Mouse (Mus musculus): ENCODE data around the gene Opcml.

DNA sequence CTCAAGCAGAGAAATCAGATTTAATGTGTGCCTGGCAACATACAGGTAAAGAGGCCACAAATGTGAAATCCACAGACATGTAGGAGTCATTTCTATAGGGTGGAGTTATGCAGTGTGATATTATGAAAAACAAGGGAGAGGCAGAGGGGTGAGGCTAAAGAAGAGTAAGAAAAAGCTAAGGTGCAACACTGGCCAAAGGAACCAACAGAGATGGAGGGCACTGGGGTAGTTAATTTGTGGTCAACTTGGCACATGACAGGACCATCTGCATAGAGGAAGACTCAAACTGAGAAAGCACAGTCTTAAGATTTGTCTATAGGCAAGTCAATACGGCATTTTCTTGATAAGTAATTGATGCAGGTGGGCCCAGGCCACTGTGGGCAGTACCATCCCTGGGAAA, 400.2 kb downstream of the Opcml start:
- TF ChIP-seq POLR2A (IDR thresholded peaks at IDR 0.05; ENCODE audit: extremely low read depth, insufficient read depth, low read length) (no peak), CTCF (IDR thresholded peaks at IDR 0.05; ENCODE audit: low read depth, low read length) (no peak)

All from liver, adult 2 months (tissue).